Mouse (Mus musculus): ENCODE results near the gene Hunk. TPM values are rescaled to one million over a fixed set of nuclear protein-coding genes. Genes with fewer than 3 reads are reported as not detected.

Gene Hunk
- polyA plus RNA-seq, 1 experiment from 2014 or later, result 12.7 TPM

GRCm38 (mm10) chr16:90382701-90383280, 3.0 kb upstream of the Hunk start:
- DNase-seq (ENCODE audit: low spot score), result no peak
- Histone ChIP-seq H3K27me3 (ENCODE audit: insufficient read depth, poor library complexity, severe bottlenecking) (peaks cover 39% of the 10 kb centered on the region), H3K27ac (no peak overlapping the region), H3K4me3 (no peak overlapping the region), H3K4me1 (replicated peaks) (peaks cover 30% of the 10 kb centered on the region), H3K9me3 (0 out of 2 replicates have a peak, but pooled peaks cover 5% of the 10 kb centered on the region), H3K36me3 (no peaks in the 10 kb centered on the region)
- 87% methylated on average over 10 of the region's 10 CpGs for WGBS

- Histone ChIP-seq H3K27ac (no peak overlapping the region), H3K36me3 (peaks cover 2% of the 10 kb centered on the region), H3K27me3 (ENCODE audit: insufficient read depth, poor library complexity, severe bottlenecking) (peaks cover 39% of the 10 kb centered on the region), H3K9me3 (0 out of 2 replicates have a peak, but pooled peaks cover 5% of the 10 kb centered on the region), H3K4me1 (replicated peaks) (peaks cover 43% of the 10 kb centered on the region), H3K4me3 (no peak overlapping the region)
- no peak for DNase-seq (ENCODE audit: low spot score)
- WGBS, result 82% methylated on average over 3 of the region's 3 CpGs
Observed at GRCm38 (mm10) chr16:90384058-90384457, 1.8 kb upstream of the Hunk start.

- Histone ChIP-seq H3K27ac (peak overlapping the region; percentile 98), H3K36me3 (peaks cover 10% of the 10 kb centered on the region), H3K27me3 (ENCODE audit: insufficient read depth, poor library complexity, severe bottlenecking) (peaks cover 39% of the 10 kb centered on the region), H3K4me1 (replicated peaks) (peaks cover 49% of the 10 kb centered on the region), H3K4me3 (peak overlapping the region; percentile 94), H3K9me3 (0 out of 2 replicates have a peak, but pooled peaks cover 5% of the 10 kb centered on the region)
- peak; percentile 28 for DNase-seq (ENCODE audit: low spot score)
- 4% methylated on average over 12 of the region's 12 CpGs for WGBS
Observed at GRCm38 (mm10) chr16:90384846-90385245, 967 bp upstream of the Hunk start.

- Histone ChIP-seq H3K9me3 (0 out of 2 replicates have a peak, but pooled peaks cover 5% of the 10 kb centered on the region), H3K27ac (peak overlapping the region; percentile 98), H3K36me3 (peaks cover 14% of the 10 kb centered on the region), H3K27me3 (ENCODE audit: insufficient read depth, poor library complexity, severe bottlenecking) (peaks cover 39% of the 10 kb centered on the region), H3K4me3 (peak overlapping the region; percentile 94), H3K4me1 (replicated peaks) (peaks cover 49% of the 10 kb centered on the region)
- under 1% methylated on average over 16 of the region's 16 CpGs for WGBS
- DNase-seq (ENCODE audit: low spot score), result no peak
Observed at GRCm38 (mm10) chr16:90385326-90385687, 506 bp upstream of the Hunk start.

- under 1% methylated on average over 49 of the region's 49 CpGs for WGBS
- DNase-seq (ENCODE audit: low spot score), result peak; percentile 82
- H3K36me3 ChIP-seq, result peaks cover 28% of the 10 kb centered on the region
Observed at GRCm38 (mm10) chr16:90386514-90387160, 824 bp downstream of the Hunk start.

GRCm38 (mm10) chr16:90387161-90387671, 1.4 kb downstream of the Hunk start:
- under 1% methylated on average over 12 of the region's 12 CpGs for WGBS
- Histone ChIP-seq H3K4me3 (peak overlapping the region; percentile 94), H3K9me3 (peaks cover 12% of the 10 kb centered on the region), H3K27ac (peak overlapping the region; percentile 98), H3K4me1 (replicated peaks) (peaks cover 49% of the 10 kb centered on the region), H3K27me3 (ENCODE audit: insufficient read depth, poor library complexity, severe bottlenecking) (peaks cover 30% of the 10 kb centered on the region), H3K36me3 (peaks cover 33% of the 10 kb centered on the region)
- DNase-seq (ENCODE audit: low spot score), result no peak

More at GRCm38 (mm10) chr16:90386514-90387160, 824 bp downstream of the Hunk start:
- peaks cover 49% of the 10 kb centered on the region for H3K4me1 ChIP-seq (replicated peaks)
- peak overlapping the region; percentile 98 for H3K27ac ChIP-seq
- peaks cover 31% of the 10 kb centered on the region for H3K27me3 ChIP-seq (ENCODE audit: insufficient read depth, poor library complexity, severe bottlenecking)
- peaks cover 14% of the 10 kb centered on the region for H3K9me3 ChIP-seq
- peak overlapping the region; percentile 94 for H3K4me3 ChIP-seq

GRCm38 (mm10) chr16:90387961-90388360, 2.1 kb downstream of the Hunk start:
- H3K9me3 ChIP-seq, result peaks cover 12% of the 10 kb centered on the region
- H3K27me3 ChIP-seq (ENCODE audit: insufficient read depth, poor library complexity, severe bottlenecking), result peaks cover 25% of the 10 kb centered on the region
- peaks cover 49% of the 10 kb centered on the region for H3K4me1 ChIP-seq (replicated peaks)
- WGBS, result 55% methylated on average over 4 of the region's 4 CpGs
- no peak overlapping the region; the same call in 1 of the 2 replicates for H3K27ac ChIP-seq
- peaks cover 41% of the 10 kb centered on the region for H3K36me3 ChIP-seq
- H3K4me3 ChIP-seq, result peak overlapping the region; percentile 94
- DNase-seq (ENCODE audit: low spot score), result no peak

GRCm38 (mm10) chr16:90389103-90389750, 3.4 kb downstream of the Hunk start:
- Histone ChIP-seq H3K9me3 (peaks cover 12% of the 10 kb centered on the region), H3K4me3 (peak overlapping the region; percentile 94; the same call in 1 of the 2 replicates), H3K27ac (no peak overlapping the region), H3K27me3 (ENCODE audit: insufficient read depth, poor library complexity, severe bottlenecking) (peaks cover 12% of the 10 kb centered on the region), H3K4me1 (replicated peaks) (peaks cover 59% of the 10 kb centered on the region), H3K36me3 (peaks cover 52% of the 10 kb centered on the region)
- 87% methylated on average over 15 of the region's 15 CpGs for WGBS
- DNase-seq (ENCODE audit: low spot score), result no peak

- Histone ChIP-seq H3K27me3 (ENCODE audit: insufficient read depth, poor library complexity, severe bottlenecking) (no peaks in the 10 kb centered on the region), H3K36me3 (peaks cover 64% of the 10 kb centered on the region), H3K4me1 (replicated peaks) (peaks cover 61% of the 10 kb centered on the region), H3K27ac (no peak overlapping the region), H3K4me3 (no peak overlapping the region), H3K9me3 (peaks cover 12% of the 10 kb centered on the region)
- DNase-seq (ENCODE audit: low spot score), result no peak
- 94% methylated on average over 16 of the region's 16 CpGs for WGBS
Observed at GRCm38 (mm10) chr16:90390731-90391130, 4.9 kb downstream of the Hunk start.

- H3K9me3 ChIP-seq, result peaks cover 12% of the 10 kb centered on the region
- no peak overlapping the region for H3K4me3 ChIP-seq
- H3K27me3 ChIP-seq (ENCODE audit: insufficient read depth, poor library complexity, severe bottlenecking), result no peaks in the 10 kb centered on the region
- peaks cover 33% of the 10 kb centered on the region for H3K4me1 ChIP-seq (replicated peaks)
- no peak overlapping the region for H3K27ac ChIP-seq
- no peak for DNase-seq (ENCODE audit: low spot score)
- 62% methylated on average over 4 of the region's 4 CpGs for WGBS
- peaks cover 80% of the 10 kb centered on the region for H3K36me3 ChIP-seq
Observed at GRCm38 (mm10) chr16:90394761-90395160, 8.9 kb downstream of the Hunk start.

- no peak overlapping the region for H3K4me3 ChIP-seq
- 0 out of 2 replicates have a peak overlapping the region, but pooled peaks have one; percentile 12 for H3K27ac ChIP-seq
- peaks cover 6% of the 10 kb centered on the region for H3K9me3 ChIP-seq
- peaks cover 45% of the 10 kb centered on the region for H3K4me1 ChIP-seq (replicated peaks)
- no peak for DNase-seq (ENCODE audit: low spot score)
- H3K27me3 ChIP-seq (ENCODE audit: insufficient read depth, poor library complexity, severe bottlenecking), result no peaks in the 10 kb centered on the region
- WGBS, result 79% methylated on average over 11 of the region's 11 CpGs
- peaks cover 67% of the 10 kb centered on the region for H3K36me3 ChIP-seq
Observed at GRCm38 (mm10) chr16:90395996-90396556, 10.3 kb downstream of the Hunk start.

GRCm38 (mm10) chr16:90396882-90397281, 11.1 kb downstream of the Hunk start:
- no peak overlapping the region for H3K27ac ChIP-seq
- H3K27me3 ChIP-seq (ENCODE audit: insufficient read depth, poor library complexity, severe bottlenecking), result no peaks in the 10 kb centered on the region
- H3K36me3 ChIP-seq, result peaks cover 59% of the 10 kb centered on the region
- H3K9me3 ChIP-seq, result no peaks in the 10 kb centered on the region
- WGBS, result 79% methylated on average over 2 of the region's 2 CpGs
- no peak overlapping the region for H3K4me3 ChIP-seq
- peaks cover 53% of the 10 kb centered on the region for H3K4me1 ChIP-seq (replicated peaks)
- no peak for DNase-seq (ENCODE audit: low spot score)

Measured in hindbrain, embryonic 10.5 days (tissue).